Comparison of ENCODE assay signal across 8 mouse cellular contexts in genomic region chr11:115627705-115628464, GRCm38 (mm10). TPM values are rescaled to one million over a fixed set of nuclear protein-coding genes. Genes with fewer than 3 reads are reported as not detected.
A peak's percentile ranks its signal among the peaks of the same experiment; 100 is the strongest.
DNase-seq lines count a peak whose midpoint lies in the region; ATAC-seq lines count a peak whose summit lies in the region.

Gene Slc25a19, minus strand, starts transcription at chr11:115628295.

- H3K9me3 ChIP-seq in intestine, embryonic 14.5 days (ENCODE audit: control insufficient read depth, low read length) = no peaks in the 10 kb centered on the region

- WGBS in intestine, embryonic 14.5 days = under 1% methylated on average over 47 of the region's 47 CpGs

- no peaks in the 10 kb centered on the region for H3K27me3 ChIP-seq in intestine, embryonic 14.5 days (replicated peaks; ENCODE audit: control insufficient read depth, insufficient read depth, low read length)

- H3K27ac ChIP-seq in intestine, embryonic 14.5 days (ENCODE audit: low read depth) = no peak within 1 kb of the TSS

- peak within 1 kb of the TSS; percentile 93 for H3K4me2 ChIP-seq in intestine, embryonic 14.5 days (ENCODE audit: low read length)

- H3K4me1 ChIP-seq in intestine, embryonic 14.5 days (replicated peaks; ENCODE audit: control insufficient read depth, insufficient read depth, low read length) = peaks cover 10% of the 10 kb centered on the region

- H3K4me3 ChIP-seq in intestine, embryonic 14.5 days (ENCODE audit: low read depth, low read length) = peak within 1 kb of the TSS; percentile 77

- peaks cover 10% of the 10 kb centered on the region for H3K36me3 ChIP-seq in intestine, embryonic 14.5 days (ENCODE audit: control insufficient read depth, insufficient read depth, low read length)

- intact Hi-C loops in left cerebral cortex, postnatal 14 days (cut with DNase I) = no loop called here

- peak; percentile 99 for ATAC-seq in intestine, embryonic 14.5 days (replicated peaks; ENCODE audit: low FRiP score, low TSS enrichment, low read depth)

- DNase-seq in adrenal gland, adult 18-20 months (ENCODE audit: low spot score in 2 of 2) = peak; percentile 95
- peak; percentile 99 for DNase-seq in embryo, embryonic 11 days
- peak; percentile 100 for DNase-seq in gastrocnemius, postnatal 25 days
- DNase-seq in intestine, embryonic 14.5 days (ENCODE audit: low spot score) = peak; percentile 99
- peak; percentile 99 for DNase-seq in left cerebral cortex, postnatal 14 days (ENCODE audit: low spot score in 2 of 2)
- peak; percentile 99 for DNase-seq in mesoderm, embryonic 11.5 days (ENCODE audit: low read depth, low spot score)
- peak; percentile 99 to 100 for DNase-seq in right cerebral cortex, postnatal 36 days (ENCODE audit: low spot score in 2 of 2)
- peak; percentile 99 for DNase-seq in yolk sac, embryonic 10.5 days (ENCODE audit: low spot score)

- H3K9ac ChIP-seq in intestine, embryonic 14.5 days (ENCODE audit: low read length) = peak within 1 kb of the TSS; percentile 60

RNA-seq across cellular contexts. Expression of gene Slc25a19, which starts in this region (rescaled TPM):
- 100 to 1,000 TPM; 108 to 204 TPM for total RNA-seq in adrenal gland, adult 18-20 months (2021)
- total RNA-seq in gastrocnemius, postnatal 25 days (2021) = 10 to 100 TPM; 44.7 to 58.7 TPM
- polyA plus RNA-seq in intestine, embryonic 14.5 days (2014; fragmentation: Nextera tagmentation; extraction: Ambion mirVana) = 23.3 and 26.4 TPM in 2 replicates
- total RNA-seq in left cerebral cortex, postnatal 14 days (2021) = 10 to 100 TPM; 55.1 to 58.1 TPM
